Mouse (Mus musculus) heart, embryonic 11.5 days (tissue): Measurements from ENCODE around the gene Kirrel3. TPM values are rescaled to one million over a fixed set of nuclear protein-coding genes. Genes with fewer than 3 reads are reported as not detected.
A peak's percentile ranks its signal among the peaks of the same experiment; 100 is the strongest.

ENCODE experiments used
- ATAC-seq: fragments of 200-750 bp; cut with Nextera tagmentation; replicated peaks from 2 replicates; pipeline ENCODE4 v1.8.0; 2017; ENCODE audit warnings: moderate library complexity; ENCODE audit not compliant: insufficient number of reproducible peaks, low FRiP score, low TSS enrichment
- H3K27ac ChIP-seq: fragments of 300-500 bp; sonication (generic); 2 replicates; pipeline ENCODE4 v1.5.1; 2014; ENCODE audit warnings: mild to moderate bottlenecking, low read depth, low read length
- H3K27me3 ChIP-seq: fragments of 300-500 bp; sonication (generic); 2 replicates; pipeline ENCODE4 v1.6.1; 2014; ENCODE audit warnings: mild to moderate bottlenecking, low read length, mixed read lengths; ENCODE audit not compliant: control insufficient read depth, insufficient read depth
- H3K36me3 ChIP-seq: fragments of 300-500 bp; sonication (generic); 2 replicates; pipeline ENCODE4 v1.6.1; 2014; ENCODE audit warnings: mild to moderate bottlenecking, low read length, moderate library complexity, mixed read lengths; ENCODE audit not compliant: control insufficient read depth, insufficient read depth
- H3K4me1 ChIP-seq: fragments of 300-500 bp; sonication (generic); 2 replicates; pipeline ENCODE4 v1.6.1; 2014; ENCODE audit warnings: low read length; ENCODE audit not compliant: control insufficient read depth, insufficient read depth
- H3K4me2 ChIP-seq: fragments of 300-500 bp; sonication (generic); 2 replicates; pipeline ENCODE4 v1.6.1; 2014; ENCODE audit warnings: mild to moderate bottlenecking, moderate library complexity
- H3K4me3 ChIP-seq: fragments of 300-500 bp; sonication (generic); 2 replicates; pipeline ENCODE4 v1.5.1; 2014; ENCODE audit warnings: low read depth, low read length
- H3K9ac ChIP-seq: fragments of 300-500 bp; sonication (generic); 2 replicates; pipeline ENCODE4 v1.6.1; 2014; ENCODE audit warnings: mild to moderate bottlenecking, low read depth, low read length, moderate library complexity
- H3K9me3 ChIP-seq: fragments of 300-500 bp; sonication (generic); replicated peaks from 2 replicates; pipeline ENCODE4 v1.6.1; 2016; ENCODE audit warnings: low read length; ENCODE audit not compliant: control insufficient read depth
- WGBS: fragments of 180-500 bp; shearing (Covaris S2); extraction: QIAGEN DNeasy Blood & Tissue Kit; methylation state at CpG from one replicate; pipeline ENCODE4 v1.1.7; 2014; ENCODE audit not compliant: insufficient replicate concordance; 5-methylcytosine and 5-hydroxymethylcytosine counted together
- polyA plus RNA-seq: library from polyadenylated mRNA; unstranded; fragments of >200 nt; fragmentation: Nextera tagmentation; extraction: Ambion mirVana; gene quantifications from 2 replicates; pipeline ENCODE4 v1.2.1, GENCODE M21; 2014

Kirrel3 gene
- polyA plus RNA-seq, 1 experiment from 2014 or later, result 1.0 TPM

DNA sequence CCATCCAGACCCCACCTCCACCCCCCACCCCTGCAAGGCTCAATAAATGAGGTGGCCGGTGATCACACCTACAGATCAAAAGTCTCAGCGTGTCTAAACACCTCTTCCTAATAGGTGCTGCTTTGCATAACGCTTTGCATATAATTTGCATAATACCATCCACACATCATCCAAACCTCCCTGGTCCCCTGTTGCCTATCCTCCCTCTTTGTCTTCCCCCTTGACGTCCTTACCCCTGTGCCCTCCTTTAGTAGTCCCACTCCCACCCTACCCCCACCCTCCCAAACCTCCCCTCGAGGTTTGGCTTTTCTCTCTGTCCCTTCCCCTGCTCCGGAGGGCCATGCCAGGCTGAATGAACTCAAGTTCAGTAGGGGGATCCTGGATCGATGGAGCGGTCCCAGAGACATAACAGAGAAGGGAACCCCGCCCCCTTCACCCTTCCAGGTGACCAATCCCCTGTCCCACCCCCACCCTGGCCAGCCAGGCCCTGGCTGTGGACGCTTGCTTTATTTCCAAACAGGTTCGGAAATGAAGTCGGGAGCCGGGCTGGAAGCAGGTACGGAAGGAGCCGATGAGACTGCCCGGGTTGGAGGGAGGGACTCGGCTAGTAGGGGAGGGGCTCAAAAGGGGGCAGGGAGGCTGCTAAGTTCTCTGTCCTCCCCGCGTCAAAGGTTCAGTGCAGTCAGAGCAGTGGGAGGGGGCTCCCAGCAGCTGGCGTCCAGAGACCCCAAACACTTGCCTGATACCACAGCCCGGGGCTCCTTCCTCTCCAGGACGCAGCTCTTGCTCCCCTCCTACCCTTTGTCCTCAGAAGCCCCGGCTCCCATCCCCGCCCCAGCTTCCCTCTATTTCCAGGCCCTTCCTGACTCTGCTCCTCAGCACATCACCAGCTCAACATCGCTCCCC, 539.1 kb downstream of the Kirrel3 start:
- Histone ChIP-seq H3K4me3 (peak overlapping the region; percentile 40), H3K9me3 (no peaks in the 10 kb centered on the region), H3K4me1 (0 out of 2 replicates have a peak, but pooled peaks cover 8% of the 10 kb centered on the region), H3K9ac (peak overlapping the region; percentile 66), H3K4me2 (peak overlapping the region; percentile 75), H3K27ac (no peak overlapping the region), H3K36me3 (no peaks in the 10 kb centered on the region), H3K27me3 (peaks cover 16% of the 10 kb centered on the region)
- ATAC-seq, result 0 out of 2 replicates have a peak, but pooled peaks have one; percentile 10
- 3% methylated on average over 25 of the region's 25 CpGs for WGBS

GRCm38 (mm10) chr9:35026311-35026710, 540.6 kb downstream of the Kirrel3 start:
- Histone ChIP-seq H3K9me3 (no peaks in the 10 kb centered on the region), H3K9ac (no peak overlapping the region), H3K36me3 (no peaks in the 10 kb centered on the region), H3K4me1 (0 out of 2 replicates have a peak, but pooled peaks cover 8% of the 10 kb centered on the region), H3K4me3 (no peak overlapping the region), H3K4me2 (no peak overlapping the region), H3K27me3 (peaks cover 16% of the 10 kb centered on the region), H3K27ac (no peak overlapping the region)
- no peak for ATAC-seq
- 71% methylated on average over 6 of the region's 6 CpGs for WGBS

DNA sequence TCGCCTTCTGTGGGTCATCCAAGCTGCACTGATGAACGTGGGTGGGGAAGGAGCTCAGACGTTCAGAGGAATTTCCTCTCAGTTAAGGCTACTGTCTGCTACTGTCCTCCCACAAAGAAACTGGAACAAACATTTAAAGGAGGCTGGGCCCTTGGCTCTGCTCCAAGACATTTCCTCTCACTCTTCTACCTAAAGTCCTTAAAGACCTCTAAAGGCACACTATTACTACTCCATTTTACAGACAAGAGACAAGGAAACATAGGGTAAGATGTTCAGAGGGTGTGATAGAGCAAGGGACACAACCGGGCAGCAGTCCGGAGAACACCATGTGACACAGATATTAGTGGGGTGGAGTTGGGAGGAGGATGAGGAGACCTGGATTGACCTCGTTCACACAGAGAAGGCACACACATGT, 541.2 kb downstream of the Kirrel3 start:
- H3K27me3 ChIP-seq, result peaks cover 16% of the 10 kb centered on the region
- 60% methylated on average over 6 of the region's 6 CpGs for WGBS
- H3K4me3 ChIP-seq, result no peak overlapping the region
- H3K9me3 ChIP-seq, result no peaks in the 10 kb centered on the region
- H3K36me3 ChIP-seq, result no peaks in the 10 kb centered on the region
- H3K4me2 ChIP-seq, result no peak overlapping the region
- H3K4me1 ChIP-seq, result peaks cover 12% of the 10 kb centered on the region
- no peak overlapping the region for H3K27ac ChIP-seq
- no peak for ATAC-seq
- no peak overlapping the region for H3K9ac ChIP-seq

DNA sequence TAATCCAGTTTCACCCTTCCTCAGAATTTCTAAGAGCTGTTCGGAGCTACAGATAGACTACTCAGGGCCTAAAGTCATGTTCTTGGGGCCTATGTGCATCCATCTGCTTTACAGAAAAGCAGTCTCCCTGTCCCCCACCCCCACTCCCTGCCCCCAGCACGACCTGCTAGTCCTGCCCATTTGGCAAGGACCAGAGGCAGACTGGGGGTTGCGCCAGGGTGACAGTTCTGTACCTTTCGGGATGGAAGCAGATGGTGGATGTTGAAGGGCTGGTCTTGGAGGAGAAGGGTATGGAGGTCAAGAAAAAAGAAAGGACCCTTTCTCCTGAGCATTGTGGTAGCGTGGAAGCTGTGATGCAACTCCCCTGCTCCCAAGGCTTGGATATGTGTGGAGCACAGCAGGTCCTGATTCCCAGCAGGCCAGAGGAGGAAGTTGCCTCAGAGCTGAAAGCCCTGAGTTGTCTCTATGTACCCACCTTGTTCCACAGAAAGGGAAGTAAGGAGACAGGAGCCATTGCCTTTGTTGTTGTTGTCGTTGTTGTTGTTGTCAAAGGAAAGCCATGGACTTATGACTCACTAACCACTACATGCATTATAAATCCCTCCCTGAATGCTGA, 541.8 kb downstream of the Kirrel3 start:
- H3K9me3 ChIP-seq, result no peaks in the 10 kb centered on the region
- WGBS, result 74% methylated on average over 6 of the region's 6 CpGs

GRCm38 (mm10) chr9:35030823-35031222, 545.1 kb downstream of the Kirrel3 start:
- H3K27ac ChIP-seq, result no peak overlapping the region
- no peak overlapping the region for H3K4me3 ChIP-seq
- H3K4me2 ChIP-seq, result no peak overlapping the region
- H3K9me3 ChIP-seq, result no peaks in the 10 kb centered on the region
- no peaks in the 10 kb centered on the region for H3K36me3 ChIP-seq
- H3K27me3 ChIP-seq, result peaks cover 6% of the 10 kb centered on the region
- peaks cover 7% of the 10 kb centered on the region for H3K4me1 ChIP-seq
- H3K9ac ChIP-seq, result no peak overlapping the region
- WGBS, result 68% methylated on average over 5 of the region's 5 CpGs
- no peak for ATAC-seq

More for the DNA sequence above, 541.8 kb downstream of the Kirrel3 start:
- Histone ChIP-seq H3K36me3 (no peaks in the 10 kb centered on the region), H3K27ac (no peak overlapping the region), H3K4me3 (no peak overlapping the region), H3K27me3 (peaks cover 17% of the 10 kb centered on the region), H3K4me2 (no peak overlapping the region), H3K9ac (no peak overlapping the region), H3K4me1 (peaks cover 12% of the 10 kb centered on the region)
- no peak for ATAC-seq

DNA sequence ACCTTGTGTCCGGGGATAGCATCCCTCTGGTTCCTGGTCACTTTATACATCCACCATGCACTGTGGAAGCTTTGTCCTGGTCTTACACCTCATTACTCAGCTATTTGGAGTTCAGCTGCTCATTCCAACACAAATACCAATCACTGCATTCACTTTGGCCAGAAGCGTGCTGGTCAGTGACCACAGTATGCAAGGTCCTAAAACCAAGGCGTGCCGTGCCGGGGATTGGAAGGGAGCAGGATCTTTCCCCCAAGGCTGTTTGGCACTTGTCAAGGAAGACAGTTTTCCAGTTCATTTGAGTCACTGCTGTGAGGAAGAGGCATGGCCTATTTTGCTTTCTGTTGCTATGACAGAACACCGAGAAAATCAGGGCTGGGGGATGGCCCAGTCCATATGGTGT, 546.8 kb downstream of the Kirrel3 start:
- no peak for ATAC-seq
- WGBS, result 71% methylated on average over 6 of the region's 6 CpGs
- no peaks in the 10 kb centered on the region for H3K36me3 ChIP-seq
- H3K27ac ChIP-seq, result no peak overlapping the region
- no peak overlapping the region for H3K4me3 ChIP-seq
- peaks cover 2% of the 10 kb centered on the region; the same call in 1 of the 2 replicates for H3K27me3 ChIP-seq
- peaks cover 7% of the 10 kb centered on the region for H3K4me1 ChIP-seq
- H3K9ac ChIP-seq, result no peak overlapping the region
- no peaks in the 10 kb centered on the region; the same call in 1 of the 2 replicates for H3K9me3 ChIP-seq
- no peak overlapping the region for H3K4me2 ChIP-seq

DNA sequence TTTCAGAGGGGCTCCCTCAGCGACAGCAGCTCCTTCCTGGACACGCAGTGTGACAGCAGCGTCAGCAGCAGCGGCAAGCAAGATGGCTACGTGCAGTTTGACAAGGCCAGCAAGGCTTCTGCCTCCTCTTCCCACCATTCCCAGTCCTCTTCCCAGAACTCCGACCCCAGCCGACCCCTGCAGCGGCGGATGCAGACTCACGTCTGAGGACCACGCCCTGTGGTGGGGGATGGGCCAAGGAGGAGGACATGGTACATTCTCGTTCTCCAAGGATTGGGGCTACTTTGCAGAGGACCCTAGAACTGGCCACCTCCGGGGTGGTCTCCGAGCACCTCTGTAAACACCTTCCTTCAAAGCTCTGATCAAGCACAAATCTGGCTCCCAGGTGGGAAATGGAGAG, 549.4 kb downstream of the Kirrel3 start:
- H3K4me3 ChIP-seq, result no peak overlapping the region
- H3K4me1 ChIP-seq, result peaks cover 10% of the 10 kb centered on the region
- H3K27ac ChIP-seq, result no peak overlapping the region
- H3K4me2 ChIP-seq, result peak overlapping the region; percentile 38
- H3K36me3 ChIP-seq, result no peaks in the 10 kb centered on the region
- WGBS, result 41% methylated on average over 14 of the region's 14 CpGs
- no peaks in the 10 kb centered on the region; the same call in 1 of the 2 replicates for H3K9me3 ChIP-seq
- no peak overlapping the region for H3K9ac ChIP-seq
- no peak for ATAC-seq
- peaks cover 2% of the 10 kb centered on the region; the same call in 1 of the 2 replicates for H3K27me3 ChIP-seq

DNA sequence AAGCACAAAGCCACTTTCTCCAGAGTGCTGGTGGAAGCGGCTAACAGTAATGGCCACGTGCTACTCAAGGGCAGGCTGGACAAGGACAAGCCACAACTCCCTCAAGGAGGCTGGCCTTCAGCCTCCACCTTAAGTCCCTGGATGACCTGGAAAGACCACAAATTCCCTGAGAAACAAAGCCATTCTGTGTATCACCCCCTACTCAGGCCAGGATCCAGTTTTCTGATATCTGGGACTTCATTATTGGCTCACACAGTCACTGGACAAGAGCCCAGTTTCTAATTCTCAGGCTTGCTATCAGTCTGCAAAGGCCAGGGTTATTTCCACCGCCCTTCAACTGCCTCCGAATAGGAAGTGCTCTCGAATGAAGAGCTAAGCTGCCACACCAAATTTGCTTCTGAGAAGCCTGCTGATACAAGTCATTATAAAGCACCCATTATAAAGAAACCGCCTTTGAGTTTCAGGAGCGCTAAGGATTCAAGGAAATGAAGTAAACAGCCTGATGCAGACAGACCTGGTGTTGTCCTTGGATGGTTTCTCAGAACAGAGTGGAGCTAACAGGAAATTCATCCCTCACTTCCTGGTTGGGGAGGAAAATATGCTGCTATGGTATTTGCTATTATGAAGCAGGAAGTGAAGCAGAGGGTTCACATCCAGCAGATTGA, 553.4 kb downstream of the Kirrel3 start:
- H3K9ac ChIP-seq, result no peak overlapping the region
- WGBS, result 41% methylated on average over 7 of the region's 7 CpGs
- ATAC-seq, result peak; percentile 60
- peak overlapping the region; percentile 77 for H3K27ac ChIP-seq
- H3K27me3 ChIP-seq, result no peaks in the 10 kb centered on the region; the same call in 1 of the 2 replicates
- H3K9me3 ChIP-seq, result no peaks in the 10 kb centered on the region; the same call in 1 of the 2 replicates
- peaks cover 14% of the 10 kb centered on the region for H3K4me1 ChIP-seq
- no peaks in the 10 kb centered on the region for H3K36me3 ChIP-seq
- H3K4me2 ChIP-seq, result no peak overlapping the region
- no peak overlapping the region for H3K4me3 ChIP-seq
